Mouse (Mus musculus) embryonic facial prominence, embryonic 10.5 days (tissue): ENCODE data around the gene Hs6st2. TPM values are rescaled to one million over a fixed set of nuclear protein-coding genes. Genes with fewer than 3 reads are reported as not detected.

Experiments
- DNase-seq: peaks from one replicate; pipeline ENCODE4 v3.0.0-alpha.2; 2017; ENCODE audit warnings: low spot score
- H3K27ac ChIP-seq: fragments of 300-500 bp; sonication (generic); replicated peaks from 2 replicates; pipeline ENCODE4 v1.5.1; 2016; ENCODE audit warnings: mild to moderate bottlenecking
- H3K27me3 ChIP-seq: fragments of 300-500 bp; sonication (generic); replicated peaks from 2 replicates; pipeline ENCODE4 v1.6.1; 2016; ENCODE audit warnings: low read depth, mild to moderate bottlenecking; ENCODE audit not compliant: poor library complexity, severe bottlenecking
- H3K36me3 ChIP-seq: fragments of 300-500 bp; sonication (generic); replicated peaks from 2 replicates; pipeline ENCODE4 v1.6.1; 2016; ENCODE audit warnings: mild to moderate bottlenecking, moderate library complexity
- H3K4me1 ChIP-seq: fragments of 300-500 bp; sonication (generic); 2 replicates; pipeline ENCODE4 v1.6.1; 2016
- H3K4me3 ChIP-seq: fragments of 300-500 bp; sonication (generic); 2 replicates; pipeline ENCODE4 v1.5.1; 2016; ENCODE audit warnings: mild to moderate bottlenecking, moderate library complexity
- H3K9me3 ChIP-seq: fragments of 300-500 bp; sonication (generic); 2 replicates; pipeline ENCODE4 v1.6.1; 2016; ENCODE audit warnings: mild to moderate bottlenecking
- WGBS: fragments of 180-500 bp; shearing (Covaris S2); methylation state at CpG from one replicate; pipeline ENCODE4 v1.1.7; 2016; 5-methylcytosine and 5-hydroxymethylcytosine counted together
- polyA plus RNA-seq: library from polyadenylated mRNA; unstranded; fragments of >200 nt; fragmentation: Nextera tagmentation; extraction: Ambion mirVana; gene quantifications from 2 replicates; pipeline ENCODE4 v1.2.1, GENCODE M21; 2016

The Hs6st2 gene
- polyA plus RNA-seq: 25.9 and 27.8 TPM in 2 replicates

- H3K4me1 ChIP-seq: peaks cover 14% of the 10 kb centered on the region; the same call in 1 of the 2 replicates
- peak within 1 kb of the TSS; percentile 66 for H3K4me3 ChIP-seq
- peaks cover 92% of the 10 kb centered on the region for H3K27me3 ChIP-seq
- 23% methylated on average over 5 of the region's 5 CpGs for WGBS
- no peak for DNase-seq
- 0 out of 2 replicates have a peak, but pooled peaks cover 5% of the 10 kb centered on the region for H3K9me3 ChIP-seq
- H3K27ac ChIP-seq: peak within 1 kb of the TSS; percentile 89
- peaks cover 6% of the 10 kb centered on the region; the same call in 1 of the 2 replicates for H3K36me3 ChIP-seq
These were observed at the start of gene Hs6st2 for GRCm38 (mm10) chrX:51681756-51682155. TSS of gene Hs6st2 (minus strand) at chrX:51681856.

DNA sequence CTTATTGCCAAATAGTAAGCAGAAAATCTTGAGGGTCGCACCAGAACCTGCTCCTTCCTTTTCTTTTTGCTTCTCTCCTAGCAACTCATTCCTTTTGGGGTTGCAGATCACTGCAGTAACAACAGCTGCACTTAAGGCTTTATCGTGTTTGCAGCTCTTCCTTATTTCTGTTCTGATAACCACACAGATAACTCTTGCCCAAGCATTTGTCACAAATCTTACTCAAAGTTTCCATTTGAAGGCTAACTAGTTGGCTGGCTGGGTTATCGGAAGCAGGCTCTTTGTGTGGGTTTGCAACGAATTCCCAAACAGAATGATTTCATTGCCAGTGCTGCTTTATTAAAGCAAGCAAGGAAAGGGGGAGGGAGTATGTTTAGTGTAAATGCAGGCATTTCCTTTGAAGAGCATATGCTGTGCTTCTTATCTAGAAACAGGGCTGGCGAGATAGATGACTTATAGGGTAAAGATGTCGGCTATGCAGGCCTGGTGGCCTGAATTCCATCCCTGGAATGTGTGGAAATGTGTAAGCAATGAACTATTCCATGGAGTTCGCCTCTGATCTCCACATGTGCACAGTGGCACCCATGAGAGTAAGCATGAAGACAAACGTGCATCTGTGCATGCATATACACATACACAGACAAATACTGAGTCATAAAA is 32.6 kb upstream of the Hs6st2 start:
- Histone ChIP-seq H3K27me3 (peaks cover 18% of the 10 kb centered on the region), H3K36me3 (no peaks in the 10 kb centered on the region), H3K4me1 (no peaks in the 10 kb centered on the region), H3K4me3 (no peak overlapping the region), H3K9me3 (no peaks in the 10 kb centered on the region), H3K27ac (no peak overlapping the region)
- DNase-seq: no peak
- WGBS: 77% methylated on average over 8 of the region's 8 CpGs

DNA sequence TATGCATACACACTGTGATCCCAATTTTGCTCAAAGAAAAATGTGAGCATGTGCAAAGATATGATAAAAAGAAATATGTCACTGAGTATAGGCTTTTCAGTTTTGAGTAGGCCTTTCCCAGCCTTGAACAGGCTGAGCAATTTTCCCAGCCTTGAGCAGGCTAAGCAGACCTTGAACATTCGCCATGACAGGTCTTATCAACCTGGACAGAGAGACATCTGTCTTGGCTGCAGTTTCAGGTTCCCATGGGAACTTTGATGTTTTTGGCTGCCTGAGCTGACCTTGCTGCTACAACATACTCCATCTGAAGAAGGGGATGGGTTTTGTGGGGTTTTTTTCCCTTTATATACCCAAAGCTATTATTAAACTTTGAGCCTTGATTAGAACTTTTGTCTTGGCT is 31.3 kb upstream of the Hs6st2 start:
- H3K4me1 ChIP-seq: no peaks in the 10 kb centered on the region
- WGBS: 77% methylated on average over 1 of the region's 1 CpGs
- H3K27ac ChIP-seq: no peak overlapping the region
- H3K27me3 ChIP-seq: peaks cover 22% of the 10 kb centered on the region
- no peak overlapping the region for H3K4me3 ChIP-seq
- H3K9me3 ChIP-seq: no peaks in the 10 kb centered on the region
- no peak for DNase-seq
- no peaks in the 10 kb centered on the region for H3K36me3 ChIP-seq

DNA sequence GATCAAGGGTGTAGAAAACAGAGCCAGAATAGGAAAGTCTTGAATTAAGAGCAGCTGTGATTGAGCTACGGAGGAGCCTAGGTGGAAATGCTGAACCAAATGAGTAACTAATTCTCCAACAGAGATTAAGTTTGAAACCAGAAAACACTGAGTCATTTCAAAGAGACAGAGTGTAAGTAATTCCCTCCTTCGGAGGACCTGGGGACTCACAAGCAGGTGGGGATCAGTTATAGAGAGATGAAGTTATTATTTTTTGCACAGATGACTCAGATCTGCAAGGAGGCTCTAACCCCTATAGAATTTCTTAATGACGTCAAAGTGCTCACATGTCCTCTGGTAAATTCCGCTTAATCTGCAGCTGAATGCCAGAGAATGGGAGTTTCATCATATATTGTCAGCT is 21.2 kb upstream of the Hs6st2 start:
- no peak for DNase-seq
- Histone ChIP-seq H3K36me3 (no peaks in the 10 kb centered on the region), H3K4me3 (no peak overlapping the region), H3K4me1 (peaks cover 2% of the 10 kb centered on the region; the same call in 1 of the 2 replicates), H3K27ac (no peak overlapping the region), H3K9me3 (no peaks in the 10 kb centered on the region), H3K27me3 (peaks cover 56% of the 10 kb centered on the region)
- 61% methylated on average over 4 of the region's 4 CpGs for WGBS

- Histone ChIP-seq H3K36me3 (no peaks in the 10 kb centered on the region), H3K9me3 (no peaks in the 10 kb centered on the region), H3K27ac (no peak overlapping the region), H3K4me3 (no peak overlapping the region), H3K4me1 (peaks cover 2% of the 10 kb centered on the region; the same call in 1 of the 2 replicates), H3K27me3 (peaks cover 46% of the 10 kb centered on the region)
- no peak for DNase-seq
- 67% methylated on average over 4 of the region's 4 CpGs for WGBS
These were observed 17.4 kb upstream of the Hs6st2 start for GRCm38 (mm10) chrX:51699079-51699478.

DNA sequence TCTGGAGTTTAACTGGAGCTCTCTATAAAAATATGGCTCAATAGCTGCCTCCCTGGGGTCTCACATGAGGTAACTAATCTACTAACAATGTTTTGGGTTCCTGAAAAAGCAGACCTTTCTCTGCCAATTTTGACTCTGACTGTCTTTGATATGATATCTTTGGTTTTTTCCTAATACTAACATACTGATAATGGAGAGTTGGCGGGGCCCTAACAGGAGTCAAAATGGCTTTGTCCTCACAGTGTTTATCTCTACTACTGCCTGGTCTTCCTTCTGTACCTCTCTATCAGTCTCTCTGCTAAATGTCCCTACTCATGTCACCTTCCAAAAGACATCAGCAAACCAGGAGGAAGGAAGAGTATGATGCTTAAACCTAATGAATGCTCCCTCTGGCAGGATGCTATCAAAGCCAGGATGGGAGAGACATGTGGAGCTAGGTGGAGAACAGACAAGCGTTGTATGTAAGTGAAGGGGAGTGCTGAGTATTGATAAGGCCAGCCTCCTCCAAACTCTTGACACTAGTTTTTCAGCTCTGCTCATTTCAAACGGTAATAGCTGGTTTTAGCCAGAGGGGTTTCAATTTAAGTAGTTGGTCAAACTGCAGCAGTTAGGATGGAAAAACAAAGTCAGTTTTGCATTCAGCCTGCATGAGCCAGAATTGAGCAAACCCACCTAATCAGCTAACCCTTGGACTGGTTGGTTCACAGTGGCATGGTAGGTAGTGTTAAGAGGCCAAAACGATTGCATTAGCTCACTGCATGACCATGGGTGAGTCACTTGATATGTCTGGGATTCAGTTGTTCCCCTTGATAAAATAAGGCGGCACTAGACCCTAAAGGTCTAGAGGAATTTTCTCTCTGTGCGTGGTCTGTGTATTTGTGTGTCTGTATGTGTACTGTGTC is 4.6 kb upstream of the Hs6st2 start:
- H3K27ac ChIP-seq: no peak overlapping the region

DNA sequence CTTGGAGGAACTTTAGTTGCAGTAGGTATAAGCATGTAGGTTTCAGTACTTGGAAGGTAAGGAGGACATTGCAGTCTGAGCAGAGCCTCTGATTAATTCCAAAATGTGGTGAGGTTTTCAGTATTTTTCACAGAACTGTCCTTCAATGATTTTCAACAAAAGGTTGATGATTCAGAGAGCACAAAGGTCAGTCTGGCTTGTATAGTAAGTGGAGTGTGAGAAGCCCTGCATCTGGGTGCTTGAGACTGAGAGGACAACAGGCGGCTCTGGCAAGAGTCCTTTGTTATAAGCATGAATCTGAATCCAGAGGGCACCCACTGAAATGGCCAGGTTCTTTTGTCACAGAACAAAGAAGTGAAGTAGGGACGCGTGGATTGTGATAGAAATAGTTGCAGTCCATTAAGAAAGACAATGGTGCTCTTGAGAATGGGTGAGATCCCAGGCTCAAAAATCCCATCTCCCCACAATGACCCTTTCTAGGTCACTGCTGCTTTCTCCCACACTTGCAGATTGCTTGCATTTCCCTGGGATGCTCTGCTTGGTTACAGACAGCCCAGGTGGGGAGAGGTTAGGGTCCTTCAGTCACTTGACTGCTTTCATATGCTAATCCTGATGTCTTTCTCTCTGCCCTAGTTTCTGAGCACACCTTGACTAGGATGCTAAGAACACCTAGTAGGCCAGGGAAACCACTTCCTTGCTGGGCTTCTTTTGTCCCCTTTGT is 2.8 kb upstream of the Hs6st2 start:
- WGBS: 35% methylated on average over 3 of the region's 3 CpGs
- H3K9me3 ChIP-seq: 0 out of 2 replicates have a peak, but pooled peaks cover 5% of the 10 kb centered on the region
- 0 out of 2 replicates have a peak, but pooled peaks cover 8% of the 10 kb centered on the region for H3K4me1 ChIP-seq
- no peak overlapping the region for H3K27ac ChIP-seq
- H3K4me3 ChIP-seq: no peak overlapping the region
- no peak for DNase-seq
- no peaks in the 10 kb centered on the region for H3K36me3 ChIP-seq
- H3K27me3 ChIP-seq: peaks cover 94% of the 10 kb centered on the region

More for the DNA sequence above, 4.6 kb upstream of the Hs6st2 start:
- no peaks in the 10 kb centered on the region for H3K36me3 ChIP-seq
- 0 out of 2 replicates have a peak, but pooled peaks cover 3% of the 10 kb centered on the region for H3K4me1 ChIP-seq
- no peak for DNase-seq
- no peak overlapping the region for H3K4me3 ChIP-seq
- 76% methylated on average over 6 of the region's 6 CpGs for WGBS
- H3K9me3 ChIP-seq: no peaks in the 10 kb centered on the region
- peaks cover 78% of the 10 kb centered on the region for H3K27me3 ChIP-seq

DNA sequence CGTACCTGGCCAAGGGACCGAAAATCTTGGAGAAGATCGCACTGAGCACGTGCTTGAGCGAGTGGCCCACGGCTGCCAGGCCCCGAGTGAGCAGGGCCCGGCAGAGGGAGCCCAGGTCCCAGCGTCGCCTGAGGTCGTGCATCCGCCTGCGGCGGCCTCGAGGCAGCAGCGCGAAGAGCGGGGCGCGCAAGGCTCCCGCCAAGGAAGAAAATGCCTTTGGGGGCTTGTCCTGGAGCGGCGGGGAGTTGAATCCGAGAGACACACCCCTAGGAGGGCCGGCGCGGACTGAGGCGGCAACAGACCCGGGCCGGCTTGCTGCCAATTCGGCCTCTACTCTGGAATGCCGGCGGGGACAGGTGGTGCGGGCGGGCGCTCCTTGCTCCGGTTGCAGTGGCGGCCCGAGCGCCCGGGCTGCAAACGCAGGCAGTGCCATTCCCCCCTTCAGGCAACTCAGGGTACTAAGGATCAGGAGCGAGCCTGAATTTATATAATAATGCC is 437 bp downstream of the Hs6st2 start:
- 0 out of 2 replicates have a peak, but pooled peaks cover 5% of the 10 kb centered on the region for H3K9me3 ChIP-seq
- H3K4me3 ChIP-seq: peak overlapping the region; percentile 66
- WGBS: 12% methylated on average over 43 of the region's 43 CpGs
- peak; percentile 78 for DNase-seq
- peaks cover 14% of the 10 kb centered on the region; the same call in 1 of the 2 replicates for H3K4me1 ChIP-seq
- peak overlapping the region; percentile 89 for H3K27ac ChIP-seq
- H3K27me3 ChIP-seq: peaks cover 86% of the 10 kb centered on the region
- H3K36me3 ChIP-seq: peaks cover 7% of the 10 kb centered on the region; the same call in 1 of the 2 replicates

- peak; percentile 78 for DNase-seq
- peaks cover 14% of the 10 kb centered on the region; the same call in 1 of the 2 replicates for H3K4me1 ChIP-seq
- peaks cover 11% of the 10 kb centered on the region for H3K36me3 ChIP-seq
- H3K27ac ChIP-seq: peak overlapping the region; percentile 89
- peak overlapping the region; percentile 66 for H3K4me3 ChIP-seq
- 0 out of 2 replicates have a peak, but pooled peaks cover 5% of the 10 kb centered on the region for H3K9me3 ChIP-seq
- H3K27me3 ChIP-seq: peaks cover 80% of the 10 kb centered on the region
- 22% methylated on average over 70 of the region's 70 CpGs for WGBS
These were observed 1.1 kb downstream of the Hs6st2 start for GRCm38 (mm10) chrX:51680428-51681169.

GRCm38 (mm10) chrX:51679601-51680427 is 1.8 kb downstream of the Hs6st2 start:
- Histone ChIP-seq H3K36me3 (peaks cover 16% of the 10 kb centered on the region), H3K27ac (peak overlapping the region; percentile 89), H3K4me3 (peak overlapping the region; percentile 66), H3K4me1 (peaks cover 14% of the 10 kb centered on the region; the same call in 1 of the 2 replicates), H3K27me3 (peaks cover 73% of the 10 kb centered on the region), H3K9me3 (0 out of 2 replicates have a peak, but pooled peaks cover 5% of the 10 kb centered on the region)
- WGBS: 17% methylated on average over 46 of the region's 46 CpGs
- peak; percentile 28 for DNase-seq

GRCm38 (mm10) chrX:51658236-51658635 is 23.4 kb downstream of the Hs6st2 start:
- H3K36me3 ChIP-seq: no peaks in the 10 kb centered on the region
- no peaks in the 10 kb centered on the region for H3K9me3 ChIP-seq
- H3K4me1 ChIP-seq: peaks cover under 1% of the 10 kb centered on the region; the same call in 1 of the 2 replicates
- peaks cover 19% of the 10 kb centered on the region for H3K27me3 ChIP-seq
- WGBS: 53% methylated on average over 2 of the region's 2 CpGs
- no peak for DNase-seq
- H3K4me3 ChIP-seq: no peak overlapping the region
- H3K27ac ChIP-seq: no peak overlapping the region
